Mouse (Mus musculus): ENCODE data around the gene Pdia2.

DNA sequence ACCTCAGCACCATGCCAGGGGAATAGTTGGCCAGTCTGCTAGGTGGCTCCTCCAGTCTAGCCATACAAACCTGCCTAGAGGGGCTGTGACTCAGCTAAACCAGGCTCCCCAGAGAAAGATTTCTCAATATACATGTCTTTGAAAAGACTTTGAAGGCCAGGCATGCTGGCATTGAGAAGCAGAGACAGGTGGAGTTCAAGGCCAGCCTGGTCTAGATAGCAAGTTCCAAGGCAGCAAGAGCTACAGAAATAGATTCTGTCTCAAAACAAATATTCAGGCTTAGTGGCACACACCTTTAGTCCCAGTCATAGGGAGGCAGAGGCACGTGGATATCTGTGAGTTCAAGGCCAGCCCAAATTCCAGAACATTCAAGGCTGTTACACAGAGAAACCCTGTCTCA lies 7.5 kb upstream of the Pdia2 start:
- TF ChIP-seq CTCF (IDR thresholded peaks at IDR 0.05; ENCODE audit: extremely low read depth, insufficient read depth, low read length) (no peak), POLR2A (IDR thresholded peaks at IDR 0.05; ENCODE audit: extremely low read depth, insufficient read depth, low read length) (no peak)

Measured in cortical plate, adult 2 months (tissue).